Mouse (Mus musculus): ENCODE measurements around the gene Tubb4b.

DNA sequence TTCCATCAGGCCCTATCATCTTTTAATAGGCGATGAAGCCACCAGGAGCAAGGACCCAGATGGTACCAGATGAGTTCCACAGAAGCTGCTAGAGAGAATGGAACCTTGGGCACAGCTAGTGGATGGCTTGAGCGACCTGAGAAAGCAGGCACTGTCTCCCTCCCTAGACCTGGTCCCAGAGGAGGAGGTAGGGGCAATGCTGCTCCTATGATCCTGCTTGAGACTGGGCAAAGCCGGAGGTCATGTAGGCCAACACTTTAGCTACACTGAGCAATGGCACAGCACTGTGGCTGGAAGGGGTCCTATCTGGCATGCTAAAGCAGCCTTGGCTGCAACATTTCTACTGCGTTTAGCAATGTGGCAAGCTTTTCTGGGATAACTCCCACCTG lies 48.8 kb downstream of the Tubb4b start:
- no peak for TF ChIP-seq POLR2A (IDR thresholded peaks at IDR 0.05; ENCODE audit: borderline replicate concordance, extremely low read depth, insufficient read depth, insufficient read length, poor library complexity, severe bottlenecking)
- no peak for TF ChIP-seq CTCF (IDR thresholded peaks at IDR 0.05; ENCODE audit: borderline replicate concordance, extremely low read depth, insufficient read depth, insufficient read length)
